Mouse (Mus musculus) hindbrain, embryonic 16.5 days (tissue): ENCODE measurements around the gene Acp1. TPM values are rescaled to one million over a fixed set of nuclear protein-coding genes. Genes with fewer than 3 reads are reported as not detected.
A peak's percentile ranks its signal among the peaks of the same experiment; 100 is the strongest.

Experiments
- ATAC-seq: fragments of 200-750 bp; cut with Nextera tagmentation; 2 replicates; pipeline ENCODE4 v1.8.0; 2017; ENCODE audit warnings: moderate TSS enrichment, moderate library complexity
- H3K27ac ChIP-seq: fragments of 300-500 bp; sonication (generic); 2 replicates; pipeline ENCODE4 v1.5.1; 2014; ENCODE audit warnings: low read depth, mild to moderate bottlenecking, control low read depth, low read length, moderate library complexity
- H3K27me3 ChIP-seq: fragments of 300-500 bp; sonication (generic); replicated peaks from 2 replicates; pipeline ENCODE4 v1.6.1; 2014; ENCODE audit warnings: low read length; ENCODE audit not compliant: control insufficient read depth, insufficient read depth
- H3K36me3 ChIP-seq: fragments of 300-500 bp; sonication (generic); 2 replicates; pipeline ENCODE4 v1.6.1; 2014; ENCODE audit warnings: mild to moderate bottlenecking, low read length, moderate library complexity, mixed read lengths; ENCODE audit not compliant: control insufficient read depth, insufficient read depth
- H3K4me1 ChIP-seq: fragments of 300-500 bp; sonication (generic); 2 replicates; pipeline ENCODE4 v1.6.1; 2014; ENCODE audit warnings: low read depth, low read length; ENCODE audit not compliant: control insufficient read depth, insufficient read depth
- H3K4me2 ChIP-seq: fragments of 300-500 bp; sonication (generic); 2 replicates; pipeline ENCODE4 v1.6.1; 2014; ENCODE audit warnings: mild to moderate bottlenecking, low read length, control low read depth, moderate library complexity
- H3K4me3 ChIP-seq: fragments of 300-500 bp; sonication (generic); 2 replicates; pipeline ENCODE4 v1.5.1; 2014; ENCODE audit warnings: mild to moderate bottlenecking, low read length, control low read depth, moderate library complexity
- H3K9ac ChIP-seq: fragments of 300-500 bp; sonication (generic); 2 replicates; pipeline ENCODE4 v1.6.1; 2014; ENCODE audit warnings: low read depth, mild to moderate bottlenecking, control low read depth, low read length, moderate library complexity
- H3K9me3 ChIP-seq: fragments of 300-500 bp; sonication (generic); 2 replicates; pipeline ENCODE4 v1.6.1; 2014; ENCODE audit warnings: mild to moderate bottlenecking, low read length, moderate library complexity; ENCODE audit not compliant: control insufficient read depth
- WGBS: fragments of 180-500 bp; shearing (Covaris S2); extraction: QIAGEN DNeasy Blood & Tissue Kit; methylation state at CpG from one replicate; pipeline ENCODE4 v1.1.7; 2014; 5-methylcytosine and 5-hydroxymethylcytosine counted together
- polyA plus RNA-seq: library from polyadenylated mRNA; unstranded; fragments of >200 nt; fragmentation: Nextera tagmentation; extraction: Ambion mirVana; gene quantifications from 2 replicates; pipeline ENCODE4 v1.2.1, GENCODE M21; 2015

Gene Acp1
- polyA plus RNA-seq, 1 experiment from 2014 or later, result 106 TPM

- peaks cover 27% of the 10 kb centered on the region for H3K27me3 ChIP-seq
These were observed 27.3 kb downstream of the Acp1 start, which contains the start of gene Alkal2 for GRCm38 (mm10) chr12:30883986-30884621. Alkal2 (plus strand) TSS chr12:30884322.

GRCm38 (mm10) chr12:30883592-30883985 lies 27.8 kb downstream of the Acp1 start:
- peak overlapping the region; percentile 100 for H3K4me2 ChIP-seq
- peaks cover 27% of the 10 kb centered on the region for H3K27me3 ChIP-seq
- 16% methylated on average over 4 of the region's 4 CpGs for WGBS
- peak overlapping the region; percentile 63 for H3K4me3 ChIP-seq
- no peaks in the 10 kb centered on the region for H3K36me3 ChIP-seq
- H3K9me3 ChIP-seq, result no peaks in the 10 kb centered on the region
- ATAC-seq, result no peak
- H3K27ac ChIP-seq, result no peak overlapping the region
- peaks cover 13% of the 10 kb centered on the region; the same call in 1 of the 2 replicates for H3K4me1 ChIP-seq
- H3K9ac ChIP-seq, result peak overlapping the region; percentile 62; the same call in 1 of the 2 replicates

More at GRCm38 (mm10) chr12:30883986-30884621, 27.3 kb downstream of the Acp1 start, which contains the start of gene Alkal2:
- Histone ChIP-seq H3K27ac (no peak within 1 kb of the TSS), H3K4me1 (peaks cover 13% of the 10 kb centered on the region; the same call in 1 of the 2 replicates), H3K4me3 (peak within 1 kb of the TSS; percentile 63), H3K36me3 (no peaks in the 10 kb centered on the region), H3K9me3 (no peaks in the 10 kb centered on the region), H3K4me2 (peak within 1 kb of the TSS; percentile 100), H3K9ac (peak within 1 kb of the TSS; percentile 62)
- peak; percentile 63 for ATAC-seq
- WGBS, result under 1% methylated on average over 57 of the region's 58 CpGs

DNA sequence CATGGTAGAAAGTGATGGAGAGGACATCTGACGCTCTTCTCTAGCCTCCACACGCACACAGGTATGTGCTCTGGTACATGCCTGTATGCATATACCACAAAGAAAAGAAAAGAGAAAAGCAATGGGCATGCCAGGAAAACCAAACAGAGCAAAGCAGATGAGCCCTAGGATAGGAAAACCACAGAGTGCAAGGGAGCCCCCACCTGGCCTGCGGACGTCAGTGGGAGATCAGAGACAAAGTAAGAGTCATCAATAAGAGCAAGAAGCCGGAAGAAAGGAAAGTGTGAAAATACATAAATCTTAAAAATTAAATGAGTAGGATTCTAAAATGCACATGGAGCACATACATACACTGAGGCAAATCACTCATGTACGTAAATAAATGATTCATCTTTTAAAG lies 31.9 kb downstream of the Acp1 start:
- peaks cover 8% of the 10 kb centered on the region; the same call in 1 of the 2 replicates for H3K4me1 ChIP-seq
- no peaks in the 10 kb centered on the region for H3K9me3 ChIP-seq
- no peak overlapping the region for H3K9ac ChIP-seq
- peaks cover 9% of the 10 kb centered on the region for H3K27me3 ChIP-seq
- H3K4me2 ChIP-seq, result no peak overlapping the region
- no peak for ATAC-seq
- no peak overlapping the region for H3K4me3 ChIP-seq
- WGBS, result 74% methylated on average over 6 of the region's 6 CpGs
- no peak overlapping the region for H3K27ac ChIP-seq
- H3K36me3 ChIP-seq, result no peaks in the 10 kb centered on the region

GRCm38 (mm10) chr12:30865781-30866180 lies 45.6 kb downstream of the Acp1 start:
- Histone ChIP-seq H3K4me3 (no peak overlapping the region), H3K27me3 (no peaks in the 10 kb centered on the region), H3K9me3 (no peaks in the 10 kb centered on the region), H3K27ac (no peak overlapping the region), H3K4me2 (no peak overlapping the region), H3K9ac (no peak overlapping the region), H3K4me1 (no peaks in the 10 kb centered on the region), H3K36me3 (no peaks in the 10 kb centered on the region)
- WGBS, result 85% methylated on average over 4 of the region's 4 CpGs
- no peak for ATAC-seq

- peak; percentile 89 for ATAC-seq
- no peak overlapping the region for H3K4me3 ChIP-seq
- H3K36me3 ChIP-seq, result no peaks in the 10 kb centered on the region
- H3K27ac ChIP-seq, result no peak overlapping the region
- WGBS, result 49% methylated on average over 2 of the region's 2 CpGs
- no peaks in the 10 kb centered on the region for H3K9me3 ChIP-seq
- no peak overlapping the region for H3K4me2 ChIP-seq
- H3K4me1 ChIP-seq, result no peaks in the 10 kb centered on the region
- H3K9ac ChIP-seq, result no peak overlapping the region
- H3K27me3 ChIP-seq, result no peaks in the 10 kb centered on the region
These were observed 47.0 kb downstream of the Acp1 start for GRCm38 (mm10) chr12:30864347-30864746.

DNA sequence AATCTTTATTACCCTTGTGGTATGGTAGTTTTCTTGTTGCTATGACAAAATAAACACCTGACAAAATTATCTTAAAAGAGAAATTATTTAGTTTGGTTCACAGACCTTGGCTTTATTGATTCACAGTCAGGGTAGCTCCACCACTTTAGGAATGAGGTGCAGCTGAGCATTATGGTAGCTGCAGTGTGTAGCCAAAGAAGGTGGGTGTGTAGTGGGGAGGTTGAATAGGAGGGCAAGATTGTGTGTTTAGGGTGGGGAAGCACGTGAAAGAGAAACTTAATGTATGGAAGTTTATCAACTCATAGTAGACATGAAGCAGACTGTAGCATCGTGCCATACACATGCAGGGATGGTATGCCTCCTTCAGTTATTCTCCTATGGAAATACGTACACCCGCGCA lies 55.2 kb downstream of the Acp1 start:
- Histone ChIP-seq H3K27ac (no peak overlapping the region), H3K9ac (no peak overlapping the region), H3K4me2 (no peak overlapping the region), H3K4me3 (no peak overlapping the region), H3K36me3 (no peaks in the 10 kb centered on the region), H3K27me3 (no peaks in the 10 kb centered on the region), H3K4me1 (no peaks in the 10 kb centered on the region), H3K9me3 (no peaks in the 10 kb centered on the region)
- 93% methylated on average over 5 of the region's 5 CpGs for WGBS
- no peak for ATAC-seq

GRCm38 (mm10) chr12:30855442-30856159 lies 55.8 kb downstream of the Acp1 start:
- 79% methylated on average over 6 of the region's 6 CpGs for WGBS
- ATAC-seq, result no peak
- H3K4me1 ChIP-seq, result no peaks in the 10 kb centered on the region
- no peaks in the 10 kb centered on the region for H3K9me3 ChIP-seq
- no peak overlapping the region for H3K9ac ChIP-seq
- H3K27me3 ChIP-seq, result no peaks in the 10 kb centered on the region
- H3K4me2 ChIP-seq, result no peak overlapping the region
- H3K27ac ChIP-seq, result no peak overlapping the region
- no peak overlapping the region for H3K4me3 ChIP-seq
- no peaks in the 10 kb centered on the region for H3K36me3 ChIP-seq

- Histone ChIP-seq H3K27me3 (no peaks in the 10 kb centered on the region), H3K9ac (no peak overlapping the region), H3K36me3 (no peaks in the 10 kb centered on the region), H3K9me3 (no peaks in the 10 kb centered on the region), H3K4me1 (no peaks in the 10 kb centered on the region), H3K4me3 (no peak overlapping the region), H3K27ac (no peak overlapping the region), H3K4me2 (no peak overlapping the region)
- ATAC-seq, result no peak
- 74% methylated on average over 6 of the region's 6 CpGs for WGBS
These were observed 59.5 kb downstream of the Acp1 start for GRCm38 (mm10) chr12:30851871-30852270.

- Histone ChIP-seq H3K4me3 (no peak overlapping the region), H3K27ac (no peak overlapping the region), H3K4me1 (no peaks in the 10 kb centered on the region), H3K9me3 (no peaks in the 10 kb centered on the region), H3K4me2 (no peak overlapping the region), H3K9ac (no peak overlapping the region), H3K27me3 (no peaks in the 10 kb centered on the region), H3K36me3 (no peaks in the 10 kb centered on the region)
- peak; percentile 60; the same call in 1 of the 2 replicates for ATAC-seq
- 49% methylated on average over 2 of the region's 2 CpGs for WGBS
These were observed 60.5 kb downstream of the Acp1 start for GRCm38 (mm10) chr12:30850902-30851301.
